Mouse (Mus musculus) adrenal gland, adult 2 months (tissue): ENCODE measurements at regions not wholly inside any gene's neighbourhood (a gene's known extent, or its start where the extent isn't known, plus 50 kb on each side); places are given as distances from the start of the nearest gene placed in this dataset.

Source experiments
- DNase-seq: peaks from one replicate; pipeline ENCODE4 v3.0.0; 2021

DNA sequence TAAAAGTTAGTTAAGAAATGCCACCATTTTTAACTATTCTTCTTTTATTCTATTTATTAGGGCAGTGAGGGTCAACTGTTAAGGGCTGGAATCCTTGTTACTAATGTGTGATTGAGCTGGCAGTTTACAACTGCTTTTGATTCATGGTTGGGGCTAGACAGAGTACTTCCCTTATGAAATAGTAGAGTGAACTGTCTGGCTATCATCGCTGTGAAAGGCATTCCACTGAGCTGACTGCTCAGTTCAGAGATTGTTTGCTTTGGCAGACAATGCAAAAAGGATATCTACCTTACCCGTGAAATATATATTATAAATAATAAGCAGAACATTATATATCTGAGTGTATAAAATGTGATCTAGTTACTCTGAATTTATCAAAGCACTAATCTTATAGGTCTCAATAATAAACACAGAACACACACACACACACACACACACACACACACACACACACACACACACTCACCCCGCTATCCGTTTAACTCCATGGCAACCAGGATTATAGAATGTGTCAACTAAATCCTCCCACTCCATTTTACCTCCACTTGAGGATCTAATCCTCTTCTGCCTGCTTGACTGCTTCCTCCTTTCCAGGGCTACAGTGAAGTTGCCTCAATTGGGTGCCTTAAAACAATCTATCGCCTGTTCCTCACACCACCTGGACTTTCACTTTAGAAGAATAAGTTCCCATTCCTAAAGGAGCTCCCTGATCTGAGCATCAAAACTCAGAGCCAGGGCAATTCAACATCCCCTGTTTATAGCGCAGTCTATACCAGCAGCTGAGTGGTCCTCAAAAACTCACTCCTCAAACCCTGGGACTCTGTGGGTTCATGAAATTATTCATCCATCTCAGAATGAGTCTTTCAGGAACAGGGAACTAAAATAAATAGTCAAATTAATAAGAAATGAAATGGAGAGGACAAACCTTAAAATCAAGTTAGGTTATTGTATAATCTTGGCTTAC lies 126.6 kb downstream of the Gm9733 start:
- DNase-seq: no peak

DNA sequence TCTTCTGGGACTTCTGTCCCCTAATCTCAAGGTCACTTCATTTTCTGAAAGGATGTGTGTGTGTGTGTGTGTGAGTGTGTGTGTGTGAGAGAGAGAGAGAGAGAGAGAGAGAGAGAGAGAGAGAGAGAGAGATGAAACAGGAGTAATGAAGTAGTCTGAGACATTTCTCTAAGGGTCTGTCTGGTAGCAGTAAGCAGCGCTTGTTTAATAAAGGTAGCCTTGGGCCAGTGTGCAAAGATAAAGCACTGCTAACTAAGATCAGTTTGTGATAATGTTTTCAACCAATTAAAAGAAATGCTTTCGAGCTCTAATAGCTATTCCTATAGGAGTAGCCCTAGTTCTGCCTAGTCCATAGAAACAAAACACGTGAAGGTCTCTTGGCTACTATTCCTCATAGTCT lies 119.7 kb downstream of the Gm9733 start:
- DNase-seq: no peak

DNA sequence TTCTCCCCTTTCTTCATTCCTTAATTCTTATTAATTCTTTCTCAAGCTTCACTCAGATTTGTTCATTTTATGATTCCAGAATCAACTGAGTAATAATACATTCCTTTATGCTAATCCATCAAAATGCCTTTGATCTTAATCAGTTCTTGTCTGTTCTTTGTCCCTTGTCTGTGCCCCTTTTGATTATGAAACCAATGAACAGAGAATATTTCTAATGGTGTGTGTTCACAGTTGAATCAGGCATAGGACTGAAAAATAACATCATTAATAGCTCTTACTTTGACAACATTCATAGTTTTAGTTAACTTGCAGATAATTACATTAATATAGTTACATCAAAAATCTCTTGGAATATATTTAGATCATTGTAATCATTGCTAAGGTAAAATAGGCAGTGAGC lies 114.5 kb downstream of the Gm9733 start:
- DNase-seq: no peak

DNA sequence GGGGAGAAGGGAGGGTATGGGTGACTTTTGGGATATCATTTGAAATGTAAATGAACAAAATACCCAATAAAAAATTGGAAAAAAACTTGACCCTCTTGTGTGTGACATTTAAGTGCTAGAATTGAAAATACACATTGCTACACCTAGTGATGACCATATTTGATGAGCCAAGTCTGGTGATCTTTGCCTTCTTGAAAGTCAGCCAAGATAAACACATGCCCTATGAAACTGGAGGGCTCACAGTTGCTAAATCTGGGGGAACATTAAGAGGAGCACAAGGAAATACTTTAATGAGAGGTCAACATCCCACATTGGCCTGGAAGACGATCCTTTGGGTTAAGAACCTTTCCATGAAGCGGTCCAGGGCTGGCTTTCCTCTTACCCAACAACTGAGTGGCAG lies 112.8 kb downstream of the Gm9733 start:
- no peak for DNase-seq

DNA sequence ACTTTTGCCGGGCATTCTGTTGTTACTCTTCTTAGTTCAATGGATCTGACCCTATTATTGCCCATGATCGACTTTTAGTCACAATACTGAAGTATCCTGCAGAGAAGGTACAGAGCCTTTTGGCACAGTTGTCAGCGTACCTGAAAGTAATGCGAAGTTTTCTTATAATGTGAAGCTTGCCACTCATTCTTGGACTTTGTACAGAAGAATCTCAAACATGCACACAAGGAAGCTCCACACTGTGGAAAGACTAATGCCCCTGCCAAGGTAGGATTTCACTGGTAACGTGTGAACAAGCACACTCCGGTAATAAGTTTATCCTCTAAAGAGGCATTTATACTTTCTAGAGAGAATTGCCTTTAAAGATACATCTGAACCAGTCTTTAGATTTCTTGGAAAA lies 108.8 kb downstream of the Gm9733 start:
- no peak for DNase-seq

DNA sequence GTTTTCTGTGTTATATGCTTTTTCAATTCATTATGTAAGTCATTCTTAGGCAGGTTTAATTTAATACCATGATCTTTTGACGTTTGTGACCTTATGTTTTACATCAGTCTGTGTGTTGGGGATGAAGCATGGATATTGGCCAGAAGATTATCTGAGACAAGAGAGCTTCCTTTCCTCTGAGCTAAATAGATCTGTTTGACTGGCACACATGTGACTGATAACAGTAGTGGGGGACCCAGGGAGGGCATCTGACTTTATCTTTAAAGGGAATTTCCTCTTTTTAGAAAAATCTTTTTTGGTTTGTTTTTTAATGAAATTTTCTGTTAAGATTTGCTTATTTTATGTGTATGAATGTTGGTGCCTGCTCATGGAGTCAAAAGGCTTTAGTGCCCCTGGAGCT lies 107.7 kb downstream of the Gm9733 start:
- DNase-seq: no peak

DNA sequence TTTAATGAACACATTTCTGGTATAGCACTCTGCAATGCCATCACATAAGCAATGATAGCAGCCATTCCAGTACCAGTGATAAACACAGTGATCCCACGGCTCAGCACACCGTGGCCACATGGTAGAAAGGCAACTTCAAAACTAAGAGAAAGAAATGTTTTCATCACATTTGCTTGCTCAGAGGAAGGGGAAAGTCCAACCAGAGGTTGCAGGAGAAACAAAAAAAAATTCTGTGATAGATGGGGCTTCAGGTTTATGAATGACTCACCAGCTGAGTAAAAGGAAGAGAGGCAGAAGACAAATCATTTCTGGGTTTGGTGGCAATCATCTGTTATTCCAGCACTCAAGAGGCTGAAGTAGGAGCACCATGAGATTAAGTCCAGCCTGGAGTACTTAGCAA lies 103.5 kb downstream of the Gm9733 start:
- no peak for DNase-seq

DNA sequence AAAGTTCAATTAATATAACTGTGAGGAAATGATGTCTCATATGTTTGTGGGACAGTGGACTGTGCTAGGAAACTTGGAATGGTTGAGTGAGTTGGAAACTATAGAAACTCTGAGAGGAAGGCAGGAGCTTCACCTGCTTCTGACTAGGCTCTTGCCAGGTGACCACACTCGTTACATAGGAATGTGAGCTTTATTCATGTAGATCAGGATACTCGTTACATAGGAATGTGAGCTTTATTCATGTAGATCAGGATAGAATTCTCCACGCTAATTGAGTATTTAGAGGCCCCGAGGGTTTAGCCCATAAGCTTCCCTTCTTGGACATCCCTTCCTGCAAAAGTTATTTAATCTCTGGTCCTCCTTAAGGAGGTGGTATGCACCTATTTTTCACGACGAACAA lies 101.9 kb downstream of the Gm9733 start:
- no peak for DNase-seq

DNA sequence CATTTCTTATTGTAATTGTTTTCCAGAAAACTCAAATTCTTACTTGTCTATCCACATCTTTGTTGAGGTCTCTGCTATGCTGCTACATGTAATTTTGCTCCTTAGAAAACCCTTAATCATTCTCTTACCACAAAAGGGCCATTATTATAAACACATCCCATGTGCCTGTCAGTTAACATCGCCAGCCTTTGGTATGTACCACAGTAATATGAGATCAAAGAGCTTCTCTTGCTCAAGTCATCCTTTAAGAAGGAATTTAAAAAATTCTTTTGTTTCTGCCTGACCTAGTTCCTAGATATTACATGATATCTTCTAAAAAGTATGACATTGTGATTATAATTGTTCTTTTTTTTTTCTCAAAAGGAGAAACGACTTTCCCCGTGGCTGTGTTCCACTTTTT lies 100.7 kb downstream of the Gm9733 start:
- DNase-seq: no peak

DNA sequence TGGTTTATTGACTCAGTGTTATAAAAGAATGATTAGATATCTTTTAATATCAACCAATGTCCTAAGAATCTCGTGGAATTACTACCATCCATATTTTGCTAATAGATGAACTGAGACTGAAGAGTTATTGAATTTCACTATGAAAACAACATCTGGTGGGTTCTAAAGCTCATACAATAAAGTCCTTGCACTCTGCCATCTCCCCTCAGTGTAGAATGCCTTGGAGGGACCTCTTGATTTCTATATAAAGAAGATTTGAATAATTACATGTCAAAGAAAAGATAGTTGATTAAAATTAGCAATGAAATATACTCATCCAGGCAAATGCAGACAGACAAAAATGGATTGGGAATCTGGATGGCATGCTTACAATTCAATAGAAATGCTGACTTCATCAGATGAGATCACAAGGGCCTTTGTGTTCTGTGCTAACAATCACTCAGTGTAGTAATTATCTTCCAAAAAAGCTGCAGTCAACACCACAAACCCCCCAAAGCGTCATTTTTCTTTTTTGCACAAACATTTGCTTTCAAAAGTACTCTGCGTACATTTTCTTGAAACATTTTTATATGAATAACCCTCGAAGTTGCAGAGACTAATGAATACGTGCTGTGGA lies 94.2 kb downstream of the Gm9733 start:
- no peak for DNase-seq

DNA sequence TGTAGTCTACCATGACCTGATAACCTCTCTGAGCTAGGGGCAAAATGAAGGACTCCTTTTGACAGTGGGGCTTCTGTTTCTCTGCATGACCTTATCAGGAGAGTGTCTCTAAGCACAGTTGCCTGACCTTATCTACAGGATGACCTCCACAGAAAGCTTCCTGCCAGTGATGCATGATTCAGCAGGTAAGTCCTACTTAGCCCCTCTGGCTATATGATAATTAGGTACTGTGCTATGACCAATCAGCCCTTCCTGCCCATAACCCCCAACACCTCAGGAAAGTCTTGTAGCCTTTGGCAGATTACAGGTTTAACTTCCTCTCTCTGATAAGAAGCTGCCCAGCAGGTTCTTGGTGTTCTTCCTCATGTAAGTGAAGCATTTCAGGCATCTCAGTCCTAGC lies 89.7 kb downstream of the Gm9733 start:
- DNase-seq: no peak

DNA sequence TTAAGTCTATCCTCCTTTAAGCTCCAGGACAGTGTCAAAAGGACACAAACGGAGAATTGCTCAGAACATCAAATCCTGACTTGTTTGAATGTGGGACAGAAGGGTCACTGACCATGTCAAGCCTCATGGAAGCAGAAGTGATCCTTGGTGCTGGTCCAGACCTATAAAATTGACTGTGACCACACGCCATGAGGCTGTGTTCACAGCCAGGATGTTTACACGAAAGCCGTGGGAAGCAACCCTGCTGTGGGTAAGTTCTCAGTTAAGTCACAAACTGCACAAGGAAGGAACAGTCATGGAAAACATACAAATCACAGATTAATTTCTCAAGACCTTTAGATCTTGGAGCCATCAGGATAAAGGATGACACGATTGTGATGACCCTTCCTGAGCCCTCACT lies 88.5 kb downstream of the Gm9733 start:
- DNase-seq: no peak

DNA sequence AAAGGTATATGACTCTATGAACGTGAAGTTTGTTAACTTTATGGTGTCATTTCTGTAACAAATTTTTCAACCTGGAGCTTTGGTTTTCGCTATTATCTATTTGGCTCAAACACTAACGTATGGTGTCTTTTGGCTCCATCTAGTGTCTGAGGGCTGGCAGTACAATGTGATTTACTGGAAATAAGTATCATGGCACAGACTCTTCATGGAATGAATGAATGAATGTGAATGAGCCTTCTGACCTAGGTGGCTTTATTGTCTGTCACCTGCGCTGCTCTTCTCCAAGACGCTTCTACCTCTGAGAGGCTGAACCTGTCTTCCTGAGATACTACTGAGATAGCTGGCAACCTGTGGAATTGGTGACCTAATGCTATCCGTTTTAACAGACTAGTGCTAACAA lies 87.1 kb downstream of the Gm9733 start:
- DNase-seq: peak; percentile 17
